Mouse (Mus musculus) NIH3T3 (cell line): ENCODE data around the gene Gm15293.
"Not testable (repeated sequence)": the region's sequence is repeated elsewhere in the genome, so short reads cannot be mapped to it uniquely, and the experiment has no call there.

ENCODE experiments used
- DNase-seq: peaks from one replicate; pipeline ENCODE4 v3.0.0-alpha.2; 2012; ENCODE audit warnings: low read depth

Gene Gm15293

GRCm38 (mm10) chr8:21201261-21201660 is at the start of gene Gm15293:
Gene Gm15293 (plus strand): TSS chr8:21201561.
- not testable (repeated sequence) for DNase-seq

GRCm38 (mm10) chr8:21161977-21162376 is 39.4 kb upstream of the Gm15293 start, which contains the start of gene Defa22:
Gene Defa22 (plus strand): TSS chr8:21162277.
- DNase-seq: not testable (repeated sequence)

- not testable (repeated sequence) for DNase-seq
These were observed 10.0 kb upstream of the Gm15293 start, which contains the start of gene Defa31 for GRCm38 (mm10) chr8:21191314-21191713. Gene Defa31 (plus strand): TSS chr8:21191614.
